Mouse (Mus musculus): Measurements from ENCODE around the gene Cyp2e1. TPM values are rescaled to one million over a fixed set of nuclear protein-coding genes. Genes with fewer than 3 reads are reported as not detected.

The Cyp2e1 gene
- polyA plus RNA-seq, 1 experiment from 2014 or later, result 0.12 TPM

GRCm38 (mm10) chr7:140798212-140798611 lies 34.7 kb downstream of the Cyp2e1 start:
- whole genome bisulfite sequencing, result 65% methylated on average over 2 of the region's 2 CpGs
- Histone ChIP-seq H3K9me3 (ENCODE audit: control insufficient read depth, low read length) (no peaks in the 10 kb centered on the region), H3K4me3 (ENCODE audit: low read length) (no peak overlapping the region), H3K4me1 (ENCODE audit: control insufficient read depth, insufficient read depth, low read length) (no peaks in the 10 kb centered on the region), H3K4me2 (replicated peaks; ENCODE audit: low read depth, low read length) (no peak overlapping the region), H3K27me3 (ENCODE audit: control insufficient read depth, insufficient read depth, low read length) (no peaks in the 10 kb centered on the region), H3K9ac (ENCODE audit: low read depth, low read length) (no peak overlapping the region), H3K36me3 (ENCODE audit: control insufficient read depth, insufficient read depth, low read length) (no peaks in the 10 kb centered on the region), H3K27ac (ENCODE audit: low read depth, low read length) (no peak overlapping the region)
- no peak for ATAC-seq (ENCODE audit: low FRiP score, low TSS enrichment)

- WGBS, result 33% methylated on average over 6 of the region's 6 CpGs
- no peak overlapping the region for H3K4me2 ChIP-seq (replicated peaks; ENCODE audit: low read depth, low read length)
- no peak overlapping the region for H3K9ac ChIP-seq (ENCODE audit: low read depth, low read length)
- H3K27me3 ChIP-seq (ENCODE audit: control insufficient read depth, insufficient read depth, low read length), result no peaks in the 10 kb centered on the region
- H3K4me3 ChIP-seq (ENCODE audit: low read length), result no peak overlapping the region
- H3K27ac ChIP-seq (ENCODE audit: low read depth, low read length), result no peak overlapping the region
- H3K4me1 ChIP-seq (ENCODE audit: control insufficient read depth, insufficient read depth, low read length), result no peaks in the 10 kb centered on the region
- H3K36me3 ChIP-seq (ENCODE audit: control insufficient read depth, insufficient read depth, low read length), result no peaks in the 10 kb centered on the region
- ATAC-seq (ENCODE audit: low FRiP score, low TSS enrichment), result no peak
- H3K9me3 ChIP-seq (ENCODE audit: control insufficient read depth, low read length), result no peaks in the 10 kb centered on the region
These were observed 39.1 kb downstream of the Cyp2e1 start for GRCm38 (mm10) chr7:140802629-140803028.

- no peak; the same call in 1 of the 2 replicates for ATAC-seq (ENCODE audit: low FRiP score, low TSS enrichment)
- no peak overlapping the region for H3K27ac ChIP-seq (ENCODE audit: low read depth, low read length)
- H3K9me3 ChIP-seq (ENCODE audit: control insufficient read depth, low read length), result no peaks in the 10 kb centered on the region
- no peaks in the 10 kb centered on the region for H3K36me3 ChIP-seq (ENCODE audit: control insufficient read depth, insufficient read depth, low read length)
- no peaks in the 10 kb centered on the region for H3K4me1 ChIP-seq (ENCODE audit: control insufficient read depth, insufficient read depth, low read length)
- no peak overlapping the region for H3K4me3 ChIP-seq (ENCODE audit: low read length)
- no peak overlapping the region for H3K4me2 ChIP-seq (replicated peaks; ENCODE audit: low read depth, low read length)
- H3K9ac ChIP-seq (ENCODE audit: low read depth, low read length), result no peak overlapping the region
- WGBS, result 12% methylated on average over 1 of the region's 1 CpGs
- no peaks in the 10 kb centered on the region for H3K27me3 ChIP-seq (ENCODE audit: control insufficient read depth, insufficient read depth, low read length)
These were observed 42.2 kb downstream of the Cyp2e1 start for GRCm38 (mm10) chr7:140805704-140806103.

GRCm38 (mm10) chr7:140810496-140810895 lies 47.0 kb downstream of the Cyp2e1 start:
- WGBS, result 96% methylated on average over 6 of the region's 6 CpGs

GRCm38 (mm10) chr7:140811714-140812113 lies 48.2 kb downstream of the Cyp2e1 start:
- H3K27ac ChIP-seq (ENCODE audit: low read depth, low read length), result no peak overlapping the region
- H3K4me1 ChIP-seq (ENCODE audit: control insufficient read depth, insufficient read depth, low read length), result no peaks in the 10 kb centered on the region
- no peaks in the 10 kb centered on the region for H3K9me3 ChIP-seq (ENCODE audit: control insufficient read depth, low read length)
- no peaks in the 10 kb centered on the region for H3K27me3 ChIP-seq (ENCODE audit: control insufficient read depth, insufficient read depth, low read length)
- no peak overlapping the region for H3K4me3 ChIP-seq (ENCODE audit: low read length)
- H3K9ac ChIP-seq (ENCODE audit: low read depth, low read length), result no peak overlapping the region
- H3K4me2 ChIP-seq (replicated peaks; ENCODE audit: low read depth, low read length), result no peak overlapping the region
- 85% methylated on average over 13 of the region's 13 CpGs for WGBS
- H3K36me3 ChIP-seq (ENCODE audit: control insufficient read depth, insufficient read depth, low read length), result peaks cover 2% of the 10 kb centered on the region; the same call in 1 of the 2 replicates
- ATAC-seq (ENCODE audit: low FRiP score, low TSS enrichment), result no peak

More at GRCm38 (mm10) chr7:140810496-140810895, 47.0 kb downstream of the Cyp2e1 start:
- Histone ChIP-seq H3K9me3 (ENCODE audit: control insufficient read depth, low read length) (no peaks in the 10 kb centered on the region), H3K27ac (ENCODE audit: low read depth, low read length) (no peak overlapping the region), H3K4me3 (ENCODE audit: low read length) (no peak overlapping the region), H3K9ac (ENCODE audit: low read depth, low read length) (no peak overlapping the region), H3K4me1 (ENCODE audit: control insufficient read depth, insufficient read depth, low read length) (no peaks in the 10 kb centered on the region), H3K27me3 (ENCODE audit: control insufficient read depth, insufficient read depth, low read length) (no peaks in the 10 kb centered on the region), H3K36me3 (ENCODE audit: control insufficient read depth, insufficient read depth, low read length) (peaks cover 2% of the 10 kb centered on the region; the same call in 1 of the 2 replicates), H3K4me2 (replicated peaks; ENCODE audit: low read depth, low read length) (no peak overlapping the region)
- no peak for ATAC-seq (ENCODE audit: low FRiP score, low TSS enrichment)

- 91% methylated on average over 12 of the region's 12 CpGs for WGBS
- Histone ChIP-seq H3K4me2 (replicated peaks; ENCODE audit: low read depth, low read length) (no peak overlapping the region), H3K9ac (ENCODE audit: low read depth, low read length) (no peak overlapping the region), H3K27ac (ENCODE audit: low read depth, low read length) (no peak overlapping the region), H3K27me3 (ENCODE audit: control insufficient read depth, insufficient read depth, low read length) (no peaks in the 10 kb centered on the region), H3K4me3 (ENCODE audit: low read length) (no peak overlapping the region), H3K4me1 (ENCODE audit: control insufficient read depth, insufficient read depth, low read length) (no peaks in the 10 kb centered on the region), H3K36me3 (ENCODE audit: control insufficient read depth, insufficient read depth, low read length) (peaks cover 2% of the 10 kb centered on the region; the same call in 1 of the 2 replicates), H3K9me3 (ENCODE audit: control insufficient read depth, low read length) (no peaks in the 10 kb centered on the region)
- no peak for ATAC-seq (ENCODE audit: low FRiP score, low TSS enrichment)
These were observed 49.3 kb downstream of the Cyp2e1 start for GRCm38 (mm10) chr7:140812850-140813249.

- no peaks in the 10 kb centered on the region for H3K9me3 ChIP-seq (ENCODE audit: control insufficient read depth, low read length)
- no peaks in the 10 kb centered on the region for H3K36me3 ChIP-seq (ENCODE audit: control insufficient read depth, insufficient read depth, low read length)
- ATAC-seq (ENCODE audit: low FRiP score, low TSS enrichment), result no peak
- H3K4me2 ChIP-seq (replicated peaks; ENCODE audit: low read depth, low read length), result no peak overlapping the region
- H3K4me1 ChIP-seq (ENCODE audit: control insufficient read depth, insufficient read depth, low read length), result 0 out of 2 replicates have a peak, but pooled peaks cover 3% of the 10 kb centered on the region
- 74% methylated on average over 4 of the region's 4 CpGs for WGBS
- no peak overlapping the region for H3K4me3 ChIP-seq (ENCODE audit: low read length)
- H3K9ac ChIP-seq (ENCODE audit: low read depth, low read length), result no peak overlapping the region
- no peak overlapping the region for H3K27ac ChIP-seq (ENCODE audit: low read depth, low read length)
- no peaks in the 10 kb centered on the region for H3K27me3 ChIP-seq (ENCODE audit: control insufficient read depth, insufficient read depth, low read length)
These were observed 56.6 kb downstream of the Cyp2e1 start for GRCm38 (mm10) chr7:140820173-140820572.

- 50% methylated on average over 5 of the region's 5 CpGs for WGBS
- Histone ChIP-seq H3K9ac (ENCODE audit: low read depth, low read length) (no peak overlapping the region), H3K27ac (ENCODE audit: low read depth, low read length) (no peak overlapping the region), H3K9me3 (ENCODE audit: control insufficient read depth, low read length) (no peaks in the 10 kb centered on the region), H3K36me3 (ENCODE audit: control insufficient read depth, insufficient read depth, low read length) (no peaks in the 10 kb centered on the region), H3K4me3 (ENCODE audit: low read length) (peak overlapping the region; percentile 46), H3K4me1 (ENCODE audit: control insufficient read depth, insufficient read depth, low read length) (0 out of 2 replicates have a peak, but pooled peaks cover 3% of the 10 kb centered on the region), H3K27me3 (ENCODE audit: control insufficient read depth, insufficient read depth, low read length) (no peaks in the 10 kb centered on the region), H3K4me2 (replicated peaks; ENCODE audit: low read depth, low read length) (peak overlapping the region; percentile 66)
- no peak for ATAC-seq (ENCODE audit: low FRiP score, low TSS enrichment)
These were observed 57.7 kb downstream of the Cyp2e1 start for GRCm38 (mm10) chr7:140821305-140821652.

- H3K9me3 ChIP-seq (ENCODE audit: control insufficient read depth, low read length), result no peaks in the 10 kb centered on the region
- no peaks in the 10 kb centered on the region for H3K36me3 ChIP-seq (ENCODE audit: control insufficient read depth, insufficient read depth, low read length)
- peak within 1 kb of the TSS; percentile 46; the same call in 1 of the 2 replicates for H3K9ac ChIP-seq (ENCODE audit: low read depth, low read length)
- H3K4me1 ChIP-seq (ENCODE audit: control insufficient read depth, insufficient read depth, low read length), result 0 out of 2 replicates have a peak, but pooled peaks cover 3% of the 10 kb centered on the region
- H3K4me2 ChIP-seq (replicated peaks; ENCODE audit: low read depth, low read length), result peak within 1 kb of the TSS; percentile 66
- no peak within 1 kb of the TSS for H3K27ac ChIP-seq (ENCODE audit: low read depth, low read length)
- WGBS, result 2% methylated on average over 21 of the region's 21 CpGs
- H3K27me3 ChIP-seq (ENCODE audit: control insufficient read depth, insufficient read depth, low read length), result no peaks in the 10 kb centered on the region
- H3K4me3 ChIP-seq (ENCODE audit: low read length), result peak within 1 kb of the TSS; percentile 46
- ATAC-seq (ENCODE audit: low FRiP score, low TSS enrichment), result peak; percentile 89
These were observed 58.3 kb downstream of the Cyp2e1 start, which contains the start of gene Zfp941 for GRCm38 (mm10) chr7:140821653-140822329. Gene Zfp941 (minus strand): TSS chr7:140822178.

Measured in kidney, embryonic 14.5 days (tissue).